Mouse (Mus musculus) thymus, adult 2 months (tissue): Measurements from ENCODE around the gene Kirrel3.

ENCODE experiments used
- CTCF ChIP-seq: fragments of 200-500 bp; IDR thresholded peaks from 2 replicates; pipeline ENCODE4 v1.5.1; 2012; ENCODE audit warnings: mild to moderate bottlenecking, control low read depth, low read length, moderate library complexity, borderline replicate concordance; ENCODE audit not compliant: control insufficient read depth, poor library complexity, insufficient read depth; ENCODE audit errors: extremely low read depth
- POLR2A ChIP-seq: fragments of 200-500 bp; IDR thresholded peaks from 2 replicates; pipeline ENCODE4 v1.6.1; 2012; ENCODE audit warnings: mild to moderate bottlenecking, low read length, control low read depth, moderate library complexity; ENCODE audit not compliant: control insufficient read depth, poor library complexity, insufficient read depth; ENCODE audit errors: extremely low read depth

GRCm38 (mm10) chr9:34489760-34490159 is 4.1 kb downstream of the Kirrel3 start:
- TF ChIP-seq CTCF = no peak
- no peak for TF ChIP-seq POLR2A
